Mouse (Mus musculus): ENCODE measurements at regions not wholly inside any gene's neighbourhood (a gene's known extent, or its start where the extent isn't known, plus 50 kb on each side); places are given as distances from the start of the nearest gene placed in this dataset.

GRCm38 (mm10) chr13:107644705-107645104 is 399.5 kb upstream of the Smim15 start:
- TF ChIP-seq POLR2A (IDR thresholded peaks at IDR 0.05; ENCODE audit: extremely low read depth, insufficient read depth, low read length) (no peak), CTCF (IDR thresholded peaks at IDR 0.05; ENCODE audit: extremely low read depth, insufficient read depth, low read length) (no peak)
- no peak overlapping the region for H3K4me3 ChIP-seq (ENCODE audit: insufficient read depth, low read length)
- H3K27ac ChIP-seq (ENCODE audit: insufficient read depth, low read length): no peak overlapping the region
- no peaks in the 10 kb centered on the region; the same call in 1 of the 2 replicates for H3K4me1 ChIP-seq (ENCODE audit: control insufficient read depth, insufficient read depth, low read length)

DNA sequence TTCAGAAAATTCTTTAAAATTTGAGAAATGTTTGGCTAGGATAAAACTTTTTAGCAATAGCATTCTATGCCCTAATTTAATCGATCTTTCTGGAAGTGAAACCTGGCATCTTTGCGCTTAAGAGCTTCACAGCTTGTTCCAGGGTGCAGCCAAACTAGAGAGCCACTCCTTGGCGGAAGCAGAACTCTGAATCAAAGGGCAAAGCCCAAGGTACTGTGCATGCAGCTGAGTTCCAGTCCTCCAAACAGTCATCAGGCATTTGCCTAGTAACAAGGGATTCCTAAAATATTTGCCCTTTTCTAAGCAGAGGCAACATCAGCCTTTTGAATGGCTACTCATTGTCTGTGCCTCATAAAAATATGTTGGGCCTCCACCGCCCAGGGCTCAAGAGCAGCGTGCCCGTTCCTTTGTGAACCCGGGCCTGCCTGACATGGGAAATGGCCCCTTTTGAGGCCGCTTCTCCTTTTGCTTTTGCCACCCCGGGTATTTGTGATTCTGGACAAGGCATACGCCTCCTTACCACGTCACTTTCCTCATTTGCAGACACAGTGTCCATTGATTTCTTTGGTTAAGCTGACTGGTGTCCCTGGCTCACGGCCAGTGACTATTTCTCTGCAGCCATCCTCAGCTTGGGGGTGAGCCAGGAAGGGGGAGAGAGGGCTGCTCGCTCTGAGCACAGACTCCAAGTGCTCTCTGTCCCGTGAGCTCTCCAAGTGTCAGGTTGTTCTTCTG is 402.2 kb upstream of the Smim15 start:
- Histone ChIP-seq H3K4me1 (ENCODE audit: control insufficient read depth, insufficient read depth, low read length) (no peaks in the 10 kb centered on the region; the same call in 1 of the 2 replicates), H3K4me3 (ENCODE audit: insufficient read depth, low read length) (no peak overlapping the region), H3K27ac (ENCODE audit: insufficient read depth, low read length) (peak overlapping the region; percentile 48; the same call in 1 of the 2 replicates)
- TF ChIP-seq CTCF (IDR thresholded peaks at IDR 0.05; ENCODE audit: extremely low read depth, insufficient read depth, low read length) (no peak), POLR2A (IDR thresholded peaks at IDR 0.05; ENCODE audit: extremely low read depth, insufficient read depth, low read length) (no peak)

DNA sequence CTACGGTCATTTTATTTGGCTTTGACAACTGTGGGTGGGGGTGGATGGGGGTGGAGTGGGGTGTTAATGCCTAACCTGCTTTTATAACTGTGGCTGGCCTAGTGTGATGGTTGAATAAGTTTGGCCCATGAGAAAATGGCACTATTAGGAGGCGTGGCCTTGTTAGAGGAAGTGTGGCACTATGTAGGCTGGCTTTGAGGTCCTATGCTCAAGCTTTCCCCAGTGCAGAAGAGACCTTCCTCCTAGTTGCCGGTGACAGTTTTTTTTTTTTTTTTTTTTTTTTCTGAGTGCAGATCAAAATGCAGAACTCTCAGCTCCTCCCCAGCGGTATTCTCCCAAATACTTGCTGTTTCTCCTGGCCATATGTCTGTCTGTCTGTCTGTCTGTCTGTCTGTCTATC is 404.6 kb upstream of the Smim15 start:
- Histone ChIP-seq H3K27ac (ENCODE audit: insufficient read depth, low read length) (no peak overlapping the region), H3K4me1 (ENCODE audit: control insufficient read depth, insufficient read depth, low read length) (no peaks in the 10 kb centered on the region; the same call in 1 of the 2 replicates), H3K4me3 (ENCODE audit: insufficient read depth, low read length) (no peak overlapping the region)
- TF ChIP-seq CTCF (IDR thresholded peaks at IDR 0.05; ENCODE audit: extremely low read depth, insufficient read depth, low read length): no peak
- TF ChIP-seq POLR2A (IDR thresholded peaks at IDR 0.05; ENCODE audit: extremely low read depth, insufficient read depth, low read length): no peak

DNA sequence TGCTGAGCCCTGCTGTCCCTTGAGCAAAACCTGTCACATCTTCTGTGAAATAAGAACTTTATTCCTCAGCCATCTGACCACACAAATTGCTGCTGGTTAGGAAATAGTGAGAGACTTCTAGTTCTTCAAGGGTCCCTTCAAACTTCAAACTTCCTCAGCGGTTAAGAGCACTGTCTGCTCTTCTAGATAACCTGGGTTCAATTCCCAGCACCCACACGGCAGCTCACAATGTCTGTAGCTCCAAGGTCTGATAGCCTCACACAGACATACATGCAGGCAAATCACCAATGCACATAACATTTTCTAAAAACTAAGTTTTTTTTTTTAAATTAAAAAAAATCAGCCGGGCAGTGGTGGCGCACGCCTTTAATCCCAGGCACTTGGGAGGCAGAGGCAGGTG is 407.0 kb upstream of the Smim15 start:
- TF ChIP-seq CTCF (IDR thresholded peaks at IDR 0.05; ENCODE audit: extremely low read depth, insufficient read depth, low read length) (no peak), POLR2A (IDR thresholded peaks at IDR 0.05; ENCODE audit: extremely low read depth, insufficient read depth, low read length) (no peak)
- no peak overlapping the region for H3K4me3 ChIP-seq (ENCODE audit: insufficient read depth, low read length)
- H3K4me1 ChIP-seq (ENCODE audit: control insufficient read depth, insufficient read depth, low read length): no peaks in the 10 kb centered on the region; the same call in 1 of the 2 replicates
- no peak overlapping the region for H3K27ac ChIP-seq (ENCODE audit: insufficient read depth, low read length)

GRCm38 (mm10) chr13:107635114-107635513 is 409.1 kb upstream of the Smim15 start:
- Histone ChIP-seq H3K4me3 (ENCODE audit: insufficient read depth, low read length) (no peak overlapping the region), H3K4me1 (ENCODE audit: control insufficient read depth, insufficient read depth, low read length) (no peaks in the 10 kb centered on the region), H3K27ac (ENCODE audit: insufficient read depth, low read length) (no peak overlapping the region)
- TF ChIP-seq CTCF (IDR thresholded peaks at IDR 0.05; ENCODE audit: extremely low read depth, insufficient read depth, low read length) (no peak), POLR2A (IDR thresholded peaks at IDR 0.05; ENCODE audit: extremely low read depth, insufficient read depth, low read length) (no peak)

- H3K4me1 ChIP-seq (ENCODE audit: control insufficient read depth, insufficient read depth, low read length): no peaks in the 10 kb centered on the region
- TF ChIP-seq POLR2A (IDR thresholded peaks at IDR 0.05; ENCODE audit: extremely low read depth, insufficient read depth, low read length) (no peak), CTCF (IDR thresholded peaks at IDR 0.05; ENCODE audit: extremely low read depth, insufficient read depth, low read length) (no peak)
- no peak overlapping the region for H3K27ac ChIP-seq (ENCODE audit: insufficient read depth, low read length)
- no peak overlapping the region for H3K4me3 ChIP-seq (ENCODE audit: insufficient read depth, low read length)
Observed at GRCm38 (mm10) chr13:107627073-107627472, 417.2 kb upstream of the Smim15 start.

GRCm38 (mm10) chr13:107626670-107627069 is 417.6 kb upstream of the Smim15 start:
- Histone ChIP-seq H3K4me1 (ENCODE audit: control insufficient read depth, insufficient read depth, low read length) (no peaks in the 10 kb centered on the region), H3K4me3 (ENCODE audit: insufficient read depth, low read length) (no peak overlapping the region), H3K27ac (ENCODE audit: insufficient read depth, low read length) (no peak overlapping the region)
- TF ChIP-seq POLR2A (IDR thresholded peaks at IDR 0.05; ENCODE audit: extremely low read depth, insufficient read depth, low read length): no peak
- TF ChIP-seq CTCF (IDR thresholded peaks at IDR 0.05; ENCODE audit: extremely low read depth, insufficient read depth, low read length): no peak

- H3K4me3 ChIP-seq (ENCODE audit: insufficient read depth, low read length): no peak overlapping the region
- TF ChIP-seq POLR2A (IDR thresholded peaks at IDR 0.05; ENCODE audit: extremely low read depth, insufficient read depth, low read length) (no peak), CTCF (IDR thresholded peaks at IDR 0.05; ENCODE audit: extremely low read depth, insufficient read depth, low read length) (no peak)
- no peak overlapping the region for H3K27ac ChIP-seq (ENCODE audit: insufficient read depth, low read length)
- peaks cover 2% of the 10 kb centered on the region for H3K4me1 ChIP-seq (ENCODE audit: control insufficient read depth, insufficient read depth, low read length)
Observed at GRCm38 (mm10) chr13:107621337-107621736, 422.9 kb upstream of the Smim15 start.

DNA sequence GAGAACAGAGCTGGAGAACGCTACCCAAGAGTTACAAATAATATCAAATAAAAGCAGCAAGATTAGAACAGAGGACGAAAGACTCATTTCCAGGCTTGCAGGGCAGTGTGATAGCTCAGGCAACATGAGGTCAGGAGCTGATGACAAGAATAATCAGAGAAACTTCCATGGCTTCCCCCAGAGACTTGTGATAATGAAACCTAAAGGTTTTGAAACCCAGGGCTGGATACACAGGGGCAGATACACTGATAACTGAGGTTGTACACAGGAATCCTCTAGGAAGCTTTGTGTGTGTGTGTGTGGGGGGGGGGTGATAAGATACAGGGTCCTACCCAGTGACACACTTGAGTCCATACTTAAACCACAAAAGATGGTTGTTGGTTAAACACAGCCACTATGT is 423.4 kb upstream of the Smim15 start:
- TF ChIP-seq CTCF (IDR thresholded peaks at IDR 0.05; ENCODE audit: extremely low read depth, insufficient read depth, low read length): no peak
- TF ChIP-seq POLR2A (IDR thresholded peaks at IDR 0.05; ENCODE audit: extremely low read depth, insufficient read depth, low read length): no peak
- Histone ChIP-seq H3K4me3 (ENCODE audit: insufficient read depth, low read length) (no peak overlapping the region), H3K27ac (ENCODE audit: insufficient read depth, low read length) (no peak overlapping the region), H3K4me1 (ENCODE audit: control insufficient read depth, insufficient read depth, low read length) (peaks cover 2% of the 10 kb centered on the region)

- peaks cover 2% of the 10 kb centered on the region for H3K4me1 ChIP-seq (ENCODE audit: control insufficient read depth, insufficient read depth, low read length)
- no peak overlapping the region for H3K27ac ChIP-seq (ENCODE audit: insufficient read depth, low read length)
- TF ChIP-seq POLR2A (IDR thresholded peaks at IDR 0.05; ENCODE audit: extremely low read depth, insufficient read depth, low read length) (no peak), CTCF (IDR thresholded peaks at IDR 0.05; ENCODE audit: extremely low read depth, insufficient read depth, low read length) (no peak)
- H3K4me3 ChIP-seq (ENCODE audit: insufficient read depth, low read length): no peak overlapping the region
Observed at GRCm38 (mm10) chr13:107620210-107620609, 424.0 kb upstream of the Smim15 start.

All from cortical plate, adult 2 months (tissue).